Mouse (Mus musculus) kidney, postnatal 25 days (tissue): ENCODE measurements around the gene Cdkl4.

Experiments
- DNase-seq, 2 experiments: peaks; one replicate each; pipeline ENCODE4 v3.0.0; 2021; ENCODE audit warnings: mixed read lengths in 2 of 2

Cdkl4 gene

GRCm38 (mm10) chr17:80479295-80480030, 98.2 kb downstream of the Cdkl4 start:
- peak; percentile 54 to 78 for DNase-seq

- DNase-seq: no peak
These were observed 99.9 kb downstream of the Cdkl4 start for GRCm38 (mm10) chr17:80477679-80478078.

- DNase-seq: no peak
These were observed 101.1 kb downstream of the Cdkl4 start for GRCm38 (mm10) chr17:80476496-80476895.
